Mouse (Mus musculus): Measurements from ENCODE around the gene Chd1. TPM values are rescaled to one million over a fixed set of nuclear protein-coding genes. Genes with fewer than 3 reads are reported as not detected.
A peak's percentile ranks its signal among the peaks of the same experiment; 100 is the strongest.

The Chd1 gene
- 10 to 100 TPM; 21.6 to 28.0 TPM for total RNA-seq (2021)
- long read RNA-seq, experiment 1, full-length matches to known transcripts = 3 of 13 reads
- long read RNA-seq, experiment 1, partial matches to known transcripts = 6 of 13 reads
- long read RNA-seq, experiment 1, other reads (novel, unspliced or antisense) = 4 of 13 reads
- long read RNA-seq, experiment 2, full-length matches to known transcripts = 1 of 11 reads
- long read RNA-seq, experiment 2, partial matches to known transcripts = 6 of 11 reads
- long read RNA-seq, experiment 2, other reads (novel, unspliced or antisense) = 4 of 11 reads

DNA sequence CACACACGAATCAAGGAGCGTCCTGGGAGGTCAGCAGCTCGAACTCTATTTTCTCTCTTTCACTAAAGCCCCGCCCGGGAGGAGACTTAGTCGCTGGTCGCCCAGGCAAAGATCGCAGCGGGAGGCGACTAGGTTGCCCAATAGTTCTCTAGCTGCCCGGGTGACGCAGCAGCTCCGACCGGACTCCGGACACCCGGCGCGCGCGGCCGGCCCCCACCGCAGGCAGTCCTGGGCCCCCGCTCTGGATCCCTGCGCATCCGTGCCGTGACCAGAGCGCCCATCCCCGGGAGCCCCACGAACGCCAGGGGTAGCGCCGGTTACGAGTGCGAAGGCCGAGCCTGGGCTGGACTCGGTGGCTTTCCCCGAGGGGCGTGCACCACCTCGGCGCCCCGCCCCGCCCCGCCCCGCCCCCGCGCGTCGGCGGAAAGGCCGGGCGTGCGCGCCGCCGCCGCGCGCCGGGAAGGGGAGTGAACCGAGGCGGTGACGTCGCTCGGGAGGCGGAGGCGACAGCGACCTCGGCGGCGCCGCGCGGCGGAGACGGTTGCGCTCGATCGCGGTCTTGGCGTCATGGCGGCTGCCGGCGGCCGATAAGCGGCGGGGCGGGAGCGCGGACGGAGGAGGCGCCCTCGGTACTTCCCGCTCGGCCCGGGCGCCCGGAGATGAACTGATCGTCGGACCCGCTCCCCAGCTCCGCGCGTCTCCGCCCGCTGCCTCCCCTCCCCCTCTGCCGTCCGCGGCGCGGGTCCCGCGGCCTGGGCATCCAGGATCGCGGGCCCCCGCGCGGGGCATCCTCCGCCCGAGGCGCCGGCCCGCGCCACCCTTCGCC is at the start of gene Chd1:
Chd1 (plus strand) TSS at position 493 of the 826 bp plus-strand sequence.
- peak; percentile 91 to 92 for DNase-seq
- intact Hi-C loops (cut with DNase I) = loop anchor here (5.0 kb wide), 1 partner anchor 177 kb away; the partner anchor contains the start of gene Pdcd2

DNA sequence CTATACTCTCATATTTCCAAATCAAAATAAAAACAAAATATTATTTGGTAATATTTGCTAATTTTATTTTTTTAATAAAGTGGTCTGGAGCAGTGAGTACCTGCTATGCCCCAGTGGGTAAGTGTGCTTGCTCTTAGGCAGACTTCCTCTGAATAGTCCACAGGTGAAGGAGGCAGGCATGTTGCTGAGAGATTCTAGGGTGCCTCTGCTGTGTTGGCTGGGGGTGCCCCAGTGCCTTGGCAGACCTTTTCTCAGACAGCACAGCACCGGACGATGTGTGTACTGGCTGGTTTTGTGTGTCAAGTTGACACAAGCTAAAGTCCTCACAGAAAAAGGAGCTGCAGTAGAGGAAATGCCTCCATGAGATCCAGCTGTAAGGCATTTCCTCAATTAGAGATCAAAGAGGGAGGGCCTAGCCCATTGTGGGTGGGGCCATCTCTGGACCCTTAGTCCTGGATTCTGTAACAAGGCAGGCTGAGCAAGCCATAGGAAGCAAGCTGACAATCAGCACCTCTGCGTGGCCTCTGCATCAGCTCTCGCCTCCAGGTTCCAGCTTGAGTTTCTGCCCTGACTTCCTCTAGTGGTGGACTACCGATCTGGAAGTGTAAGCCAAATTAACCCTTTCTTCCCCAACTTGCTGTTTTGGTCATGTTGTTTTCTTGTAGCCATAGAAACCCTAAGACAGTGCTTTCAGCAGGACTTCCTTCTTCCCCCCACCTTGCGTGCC is 47.7 kb upstream of the Chd1 start:
- intact Hi-C loops (cut with DNase I) = no loop called here

DNA sequence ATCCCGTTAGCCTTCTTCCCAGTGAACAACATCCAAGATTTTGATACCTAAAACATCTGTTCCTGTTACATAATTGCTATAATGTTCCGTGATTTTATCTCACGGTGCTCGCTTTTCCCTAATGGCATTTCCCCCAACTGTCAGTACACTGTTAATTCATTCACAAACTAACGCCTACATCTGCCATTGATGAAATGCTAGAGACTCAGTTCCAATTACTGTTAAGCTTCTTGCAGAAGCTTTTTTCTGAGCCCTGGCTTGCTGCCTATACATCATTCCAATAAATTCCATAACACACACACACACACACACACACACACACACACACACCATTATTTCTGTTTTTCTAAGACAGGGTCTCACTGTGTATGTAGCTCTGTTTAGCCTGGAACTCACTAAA is 31.9 kb upstream of the Chd1 start:
- no peak for DNase-seq
- intact Hi-C loops (cut with DNase I) = no loop called here

More for the DNA sequence above, 47.7 kb upstream of the Chd1 start:
- peak; percentile 6 to 23 for DNase-seq

DNA sequence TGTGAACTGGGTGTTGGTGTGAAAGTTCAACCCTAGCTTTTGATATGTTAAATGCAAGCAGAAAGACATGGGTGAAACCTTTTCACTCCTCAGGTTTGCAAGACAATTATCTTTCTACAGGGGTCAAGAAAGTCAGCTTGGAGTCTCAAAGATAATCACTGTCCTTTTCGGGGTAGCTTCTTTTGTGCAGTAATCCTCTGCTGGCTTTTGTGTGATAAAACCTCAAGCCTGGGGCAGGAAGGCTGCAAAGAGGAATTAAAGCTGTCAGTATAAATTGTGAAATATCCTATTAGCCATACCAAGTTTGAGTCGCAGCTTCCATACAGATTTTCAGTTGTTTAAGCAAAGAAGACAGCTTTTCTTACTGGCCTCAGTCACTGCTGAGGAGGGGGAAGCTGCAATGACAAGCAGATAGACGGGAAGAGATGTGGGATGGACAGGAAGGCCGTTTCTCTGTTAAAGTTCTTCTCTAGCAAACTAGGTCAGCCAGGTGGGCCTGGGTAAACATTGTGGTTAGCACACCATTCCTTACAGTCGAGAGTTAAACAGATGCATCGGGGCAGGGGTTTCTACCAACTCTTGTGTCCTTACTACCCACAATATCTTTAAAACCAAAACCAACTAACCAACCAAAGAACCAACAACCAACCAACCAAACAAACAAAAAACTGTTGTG is 26.7 kb upstream of the Chd1 start:
- intact Hi-C loops (cut with DNase I) = no loop called here
- no peak for DNase-seq

DNA sequence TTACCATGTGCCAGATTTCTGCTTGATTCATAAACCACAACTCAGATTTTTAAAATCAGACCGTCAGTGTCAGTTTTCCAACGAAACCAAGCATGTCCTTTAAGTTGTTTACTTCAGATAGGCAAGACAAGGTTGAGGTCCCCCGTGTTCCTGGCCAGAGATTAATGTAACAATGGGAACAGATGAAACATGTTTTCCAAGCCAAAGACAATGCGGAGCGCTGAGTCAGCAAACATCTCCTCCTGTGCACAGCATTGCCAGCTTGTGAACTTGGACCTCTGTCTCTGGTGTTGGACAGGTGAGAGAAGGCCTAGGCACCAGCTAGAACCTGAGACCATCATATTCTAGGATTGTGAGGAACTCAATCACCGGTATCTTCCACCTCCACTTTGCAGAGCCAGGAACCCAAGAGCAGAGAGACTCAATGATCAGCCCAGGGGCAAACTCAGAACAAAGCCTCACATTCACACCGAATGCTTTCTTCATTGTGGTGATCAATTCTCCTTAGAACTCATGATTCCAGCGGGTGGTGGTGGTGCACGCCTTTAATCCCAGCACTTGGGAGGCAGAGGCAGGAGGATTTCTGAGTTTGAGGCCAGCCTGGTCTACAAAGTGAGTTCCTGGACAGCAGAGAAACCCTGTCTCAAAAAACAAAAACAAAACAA is 24.7 kb upstream of the Chd1 start:
- intact Hi-C loops (cut with DNase I) = no loop called here
- DNase-seq = no peak

DNA sequence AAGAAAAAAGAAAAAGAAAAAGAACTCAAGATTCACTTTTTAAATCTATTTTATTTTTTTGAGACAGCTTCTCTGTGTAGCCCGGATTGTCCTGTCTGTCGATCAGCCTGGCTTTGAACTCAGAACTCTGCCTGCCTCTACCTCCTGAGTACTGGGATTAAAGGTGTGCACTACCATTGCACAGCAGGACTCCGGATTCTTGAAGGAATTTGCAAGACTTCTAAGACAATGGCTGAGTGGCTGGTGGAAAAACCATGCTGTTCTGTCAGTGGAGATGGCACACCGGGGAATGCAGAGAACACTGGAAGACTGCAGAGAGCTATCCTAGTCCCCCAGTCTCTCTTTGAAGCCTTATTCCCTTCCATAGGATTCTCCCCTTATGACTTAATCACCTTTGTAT is 24.1 kb upstream of the Chd1 start:
- intact Hi-C loops (cut with DNase I) = no loop called here

DNA sequence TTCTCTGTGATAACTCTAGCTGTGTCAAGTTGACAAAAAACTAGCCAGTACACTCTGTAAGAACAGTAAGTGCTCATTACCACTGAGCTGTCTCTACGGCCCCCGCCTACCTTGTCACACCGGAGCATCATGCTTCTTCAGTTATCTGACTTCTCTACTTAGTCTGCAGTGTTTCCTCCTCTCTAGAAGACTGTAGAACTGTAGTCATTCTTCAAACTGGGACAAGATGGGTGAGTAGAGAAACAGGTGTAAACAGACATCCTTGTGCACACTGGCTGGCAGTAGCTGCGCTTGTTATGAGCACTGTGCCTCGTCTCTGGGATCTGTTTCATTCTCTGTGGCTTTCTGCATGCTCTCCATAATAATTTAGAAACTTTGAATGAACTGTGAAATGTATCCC is 18.4 kb upstream of the Chd1 start:
- DNase-seq = no peak
- intact Hi-C loops (cut with DNase I) = no loop called here

More for the DNA sequence above, 24.1 kb upstream of the Chd1 start:
- DNase-seq = no peak

DNA sequence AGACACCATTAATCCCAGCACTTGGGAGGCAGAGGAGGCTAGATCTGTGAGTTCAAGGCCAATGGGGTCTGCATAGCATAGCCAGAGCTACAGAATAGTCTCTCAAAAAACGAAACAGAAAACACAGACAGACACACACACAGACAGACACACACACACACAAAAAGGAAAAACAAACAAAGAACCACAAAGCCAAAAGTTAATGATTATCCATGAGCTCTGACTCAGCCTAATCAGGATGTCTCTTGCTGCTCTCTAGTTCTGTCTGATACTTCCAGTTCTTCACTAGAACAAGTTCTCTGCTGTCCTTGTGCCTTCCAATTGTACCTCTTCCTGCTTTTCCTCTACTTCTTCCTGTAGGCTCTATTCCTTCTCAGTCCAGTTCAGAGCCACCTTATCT is 14.5 kb upstream of the Chd1 start:
- intact Hi-C loops (cut with DNase I) = no loop called here

DNA sequence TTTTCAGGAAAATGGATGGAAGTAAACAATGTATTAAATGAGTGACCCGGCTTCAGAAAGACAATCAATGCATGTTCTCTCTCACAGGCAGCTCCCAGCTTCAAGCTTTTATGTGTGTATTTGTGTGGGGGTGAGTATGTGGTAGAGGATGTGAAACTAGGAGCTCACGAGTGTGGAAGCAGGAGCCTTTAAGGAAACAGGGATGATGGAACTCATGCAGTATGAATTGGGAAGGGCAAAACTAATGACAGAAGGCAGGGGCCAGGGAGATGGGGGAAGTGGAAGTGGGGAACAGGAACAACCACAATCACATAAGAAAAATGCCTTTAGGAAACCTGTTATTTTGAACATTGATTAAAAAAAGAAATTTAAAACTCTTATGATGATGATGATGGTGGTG is 9.2 kb upstream of the Chd1 start:
- no peak for DNase-seq

More for the DNA sequence above, 14.5 kb upstream of the Chd1 start:
- DNase-seq = no peak

DNA sequence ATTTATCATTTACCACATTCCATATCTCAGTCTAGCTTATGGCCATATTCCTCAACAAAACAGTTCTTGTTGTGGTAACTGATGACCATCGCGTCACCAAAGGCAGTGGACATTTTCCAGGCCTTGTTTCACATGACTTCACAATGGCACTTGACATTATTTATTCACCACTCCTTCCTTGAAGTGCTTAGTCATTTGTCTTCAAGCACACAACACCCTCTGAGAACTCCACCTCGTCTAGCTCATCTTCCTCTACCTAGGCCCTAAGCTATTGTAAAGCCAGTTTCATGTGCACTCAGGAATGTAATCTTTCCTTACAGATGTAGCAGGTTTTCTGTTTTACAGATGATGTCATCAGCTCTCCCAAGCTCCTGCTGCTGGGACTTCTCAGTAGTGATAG is 5.8 kb upstream of the Chd1 start:
- DNase-seq = no peak
- intact Hi-C loops (cut with DNase I) = no loop called here

More for the DNA sequence above, 9.2 kb upstream of the Chd1 start:
- intact Hi-C loops (cut with DNase I) = no loop called here

DNA sequence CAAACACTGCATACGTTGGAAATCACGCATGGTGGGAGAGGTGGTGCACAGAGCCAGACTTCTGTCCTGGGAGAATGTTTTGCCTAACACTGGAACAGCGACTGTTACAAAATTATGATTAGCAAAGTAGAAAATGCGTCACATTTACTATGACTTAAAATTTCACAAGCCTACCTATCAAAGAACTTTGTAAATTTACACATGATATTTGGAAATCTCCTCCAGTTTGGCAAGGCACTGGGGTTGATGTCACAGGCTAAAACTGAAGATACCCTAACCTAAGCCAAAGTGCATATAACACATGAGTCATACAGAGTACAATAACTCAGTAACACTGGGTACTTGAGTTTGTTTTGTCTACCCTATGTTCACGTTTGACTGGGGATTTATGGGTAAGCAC is 3.3 kb upstream of the Chd1 start:
- intact Hi-C loops (cut with DNase I) = loop anchor here (5.0 kb wide), 1 partner anchor 174 kb away; the partner anchor contains the start of gene Pdcd2
- no peak for DNase-seq

DNA sequence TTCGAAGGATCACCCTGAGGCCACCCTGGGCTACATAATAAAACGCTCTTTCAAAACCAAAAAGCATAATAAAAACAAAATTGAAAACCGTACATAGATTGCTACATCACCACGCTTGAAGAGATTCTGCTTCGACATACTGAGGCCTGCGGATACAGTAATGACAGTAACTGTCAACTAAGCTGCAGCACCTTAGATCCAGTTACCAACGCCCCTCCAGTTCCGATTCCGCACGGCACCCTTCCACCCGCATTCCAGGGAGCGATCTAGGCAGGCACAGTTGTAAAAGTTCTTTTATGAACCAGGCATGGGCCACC is 651 bp upstream of the Chd1 start:
- intact Hi-C loops (cut with DNase I) = loop anchor here (5.0 kb wide), 1 partner anchor 177 kb away; the partner anchor contains the start of gene Pdcd2

DNA sequence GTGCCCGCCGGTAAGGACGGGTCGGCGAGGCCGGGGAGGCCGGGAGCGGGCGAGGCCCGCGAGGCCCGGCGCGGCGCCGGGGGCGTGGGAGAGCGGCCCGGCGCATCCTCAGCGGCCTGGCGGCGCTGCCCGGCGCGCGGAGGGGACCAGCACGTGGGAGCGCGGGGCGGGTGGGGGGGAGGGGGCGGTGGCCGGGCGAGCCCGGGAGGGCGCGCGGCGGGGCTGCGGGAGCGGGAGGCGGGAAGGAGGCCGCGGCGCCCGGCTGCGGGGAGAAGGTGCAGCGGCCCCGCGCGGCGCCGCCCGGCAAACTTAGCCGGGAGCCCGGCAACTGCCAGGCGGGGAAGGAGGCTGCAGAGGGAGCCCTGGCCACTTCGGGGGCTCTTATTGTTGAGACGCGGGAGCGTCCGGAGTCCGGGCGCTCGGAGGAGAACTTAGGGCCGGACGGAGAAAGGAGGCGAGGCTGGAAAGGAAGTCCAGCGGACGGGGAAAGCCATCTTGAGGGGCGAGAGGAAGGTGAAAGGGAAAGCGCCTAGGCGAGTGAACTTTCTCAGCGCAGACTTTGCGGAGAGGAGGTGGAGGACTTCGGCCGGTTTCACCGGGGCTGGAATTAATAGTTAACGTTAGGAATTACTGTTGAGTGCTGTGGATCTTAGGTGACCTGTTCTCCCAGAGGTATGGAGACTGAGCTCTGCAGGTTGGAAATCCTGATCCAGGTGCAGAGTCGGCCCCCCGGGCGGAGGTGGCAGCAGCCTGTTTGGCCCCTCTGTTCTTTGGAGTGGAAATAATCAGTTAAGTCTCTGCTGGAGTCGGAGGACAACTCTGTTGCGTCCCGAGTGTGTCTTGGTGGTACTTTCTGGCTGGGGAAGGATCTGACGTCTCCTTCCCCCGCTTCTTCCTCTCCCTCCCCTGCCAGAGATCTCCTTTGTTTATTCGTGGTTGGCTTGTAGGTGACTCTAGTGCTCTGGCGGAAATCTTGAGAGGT is 827 bp downstream of the Chd1 start:
- intact Hi-C loops (cut with DNase I) = loop anchor here (2.0 kb wide), 1 partner anchor 17 kb away; no protein-coding TSS in a partner anchor
- DNase-seq = peak; percentile 51 to 65

More for the DNA sequence above, 651 bp upstream of the Chd1 start:
- no peak for DNase-seq

DNA sequence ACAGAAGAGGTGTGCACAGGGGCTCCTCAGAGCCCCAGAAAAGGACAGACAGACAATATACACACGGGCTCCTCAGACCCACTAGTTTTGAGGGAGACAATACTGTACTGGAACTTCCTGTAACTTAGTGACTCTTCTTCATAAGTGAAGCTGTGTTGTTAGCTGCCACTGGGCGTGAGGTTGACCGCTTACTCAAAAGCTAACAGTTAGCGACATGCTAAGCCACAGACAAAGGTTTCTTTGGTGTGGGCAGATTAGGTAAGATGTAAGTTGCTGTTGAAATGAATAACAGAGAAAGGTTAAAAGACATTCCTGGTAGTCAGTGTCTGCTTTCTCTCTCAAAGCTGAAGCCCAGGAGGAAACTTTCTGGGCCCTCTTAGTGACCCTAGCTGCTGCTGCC is 9.7 kb downstream of the Chd1 start:
- intact Hi-C loops (cut with DNase I) = no loop called here

DNA sequence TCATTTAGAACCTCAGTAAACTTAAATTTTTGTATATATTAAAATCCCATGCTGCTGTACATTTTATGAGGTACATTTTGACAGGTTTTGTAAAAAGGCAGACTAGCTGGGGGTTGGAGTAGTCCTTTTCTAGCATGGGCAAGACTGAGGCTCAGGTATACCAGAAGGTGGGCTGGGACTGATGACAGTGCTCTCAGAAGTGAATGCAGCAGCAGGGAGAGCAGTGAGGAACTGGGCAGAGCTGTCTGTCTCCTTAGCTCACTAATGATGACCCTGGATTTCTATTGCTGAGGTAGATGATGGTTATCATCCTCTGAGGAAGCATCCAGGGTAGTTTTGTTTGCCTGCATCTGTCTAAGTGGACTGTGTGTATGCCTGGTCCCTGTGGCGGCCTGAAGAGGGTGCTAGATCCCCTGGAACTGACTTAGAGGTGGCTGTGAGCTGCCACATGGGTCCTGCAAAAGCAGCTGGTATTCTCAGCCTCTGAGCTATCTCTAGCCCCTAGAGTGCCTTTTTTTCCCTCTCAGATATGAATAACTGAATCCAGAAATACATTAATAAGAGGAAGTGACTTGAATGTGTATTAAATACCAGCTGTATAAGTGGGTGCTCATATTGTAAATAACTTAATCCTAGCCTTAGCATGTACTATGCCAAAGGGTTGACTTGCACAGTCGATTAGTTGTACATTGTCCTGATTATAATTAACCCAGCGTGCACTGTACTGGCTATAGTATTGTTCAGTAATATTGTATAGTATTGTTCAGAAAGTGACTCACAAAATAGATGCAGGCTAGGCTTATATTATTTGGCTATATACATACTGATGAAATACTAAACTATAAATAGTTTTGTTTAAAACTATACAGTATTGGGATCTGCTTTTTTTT is 10.5 kb downstream of the Chd1 start:
- peak; percentile 21 to 39 for DNase-seq
- intact Hi-C loops (cut with DNase I) = no loop called here

More for the DNA sequence above, 9.7 kb downstream of the Chd1 start:
- no peak for DNase-seq

DNA sequence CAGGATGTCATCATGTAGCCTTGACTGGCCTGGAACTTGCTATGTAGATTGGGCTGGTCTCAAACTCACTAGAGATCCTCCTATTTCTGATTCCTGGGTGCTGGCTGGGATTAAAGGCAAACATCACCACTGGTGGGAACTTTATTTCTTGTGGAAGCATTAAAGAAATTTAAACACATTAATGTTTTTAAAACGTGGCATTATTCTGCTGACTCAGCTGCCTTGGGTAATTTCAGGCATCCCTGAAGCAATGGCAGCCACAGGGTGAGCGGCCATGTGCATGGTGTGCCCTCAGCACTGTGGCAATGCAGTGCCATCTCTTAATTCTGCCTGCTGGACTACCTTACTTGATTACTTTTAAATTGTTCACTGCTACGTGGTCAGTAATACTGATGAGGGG is 11.2 kb downstream of the Chd1 start:
- no peak for DNase-seq
- intact Hi-C loops (cut with DNase I) = no loop called here

DNA sequence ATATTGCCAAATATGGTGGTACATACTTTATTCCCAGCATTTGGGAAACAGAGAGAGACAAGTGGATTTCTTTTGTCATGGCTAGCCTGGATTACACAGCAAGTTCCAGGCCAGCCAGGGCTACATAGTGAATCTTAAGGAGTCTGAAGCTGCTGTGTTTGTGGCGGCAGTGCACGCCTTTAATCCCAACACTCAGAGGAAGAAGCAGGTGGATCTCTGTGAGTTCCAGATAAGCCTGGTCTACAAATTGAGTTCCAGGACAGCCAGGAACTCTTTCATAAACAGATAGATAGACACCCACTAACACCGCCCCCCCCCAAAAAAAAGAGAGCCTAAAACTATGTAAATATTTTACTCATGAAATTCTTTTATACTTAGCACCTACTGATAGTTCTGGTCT is 16.1 kb downstream of the Chd1 start:
- intact Hi-C loops (cut with DNase I) = loop anchor here (5.0 kb wide), 1 partner anchor 189 kb away; no protein-coding TSS in a partner anchor
- no peak for DNase-seq

DNA sequence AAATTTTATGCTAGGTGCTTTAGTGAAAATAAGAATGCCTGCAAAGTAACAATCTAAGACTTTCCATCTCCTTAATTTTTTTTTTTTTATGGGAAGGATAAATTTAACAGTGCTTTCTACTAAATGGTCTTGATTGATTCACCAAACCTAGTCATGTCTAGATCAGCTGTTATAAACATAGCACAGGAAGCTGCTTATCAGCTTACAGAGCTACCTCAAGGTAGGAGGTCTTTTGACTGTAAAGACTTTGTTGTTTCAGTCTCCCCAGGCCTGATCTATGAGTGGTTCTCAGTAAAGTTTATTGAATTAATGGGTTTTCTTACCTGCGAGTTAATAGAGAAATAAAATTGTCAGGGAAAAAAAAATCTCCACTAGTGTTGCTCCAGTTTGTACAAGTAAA is 18.5 kb downstream of the Chd1 start:
- intact Hi-C loops (cut with DNase I) = loop anchor here (2.0 to 5.0 kb wide), 2 partner anchors 16 to 191 kb away; no protein-coding TSS in a partner anchor
- DNase-seq = no peak
